Mouse (Mus musculus) myocyte (in vitro differentiated cells): ENCODE measurements around the gene 3110009E18Rik.

ENCODE experiments used
- E2F4 ChIP-seq: IDR thresholded peaks from one replicate; pipeline ENCODE4 v1.6.1; 2011; ENCODE audit warnings: mild to moderate bottlenecking, control low read depth, moderate library complexity; ENCODE audit not compliant: insufficient read depth
- MAX ChIP-seq: IDR thresholded peaks from one replicate; pipeline ENCODE4 v1.6.1; 2011; ENCODE audit warnings: low read depth, mild to moderate bottlenecking, control low read depth
- MYOD1 ChIP-seq, 3 experiments: IDR thresholded peaks; one replicate each; pipeline ENCODE4 v1.6.1; 2011; ENCODE audit warnings: control low read depth in 2 of 3, low read depth in 2 of 3, mild to moderate bottlenecking in 2 of 3, moderate library complexity in 1 of 3; ENCODE audit not compliant: insufficient read length in 2 of 3, control insufficient read depth in 1 of 3
- MYOG ChIP-seq, 3 experiments: IDR thresholded peaks; one replicate each; pipeline ENCODE4 v1.6.1; 2011; ENCODE audit warnings: control low read depth in 2 of 3, low read depth in 2 of 3, mild to moderate bottlenecking in 2 of 3; ENCODE audit not compliant: insufficient read length in 2 of 3, control insufficient read depth in 1 of 3, insufficient read depth in 1 of 3
- POLR2A ChIP-seq: IDR thresholded peaks from one replicate; pipeline ENCODE4 v1.6.1; 2011; ENCODE audit warnings: low read depth, mild to moderate bottlenecking, control low read depth, moderate library complexity; ENCODE audit not compliant: insufficient read length
- POLR2AphosphoS2 ChIP-seq: IDR thresholded peaks from one replicate; pipeline ENCODE4 v1.6.1; 2011; ENCODE audit warnings: low read depth, control low read depth; ENCODE audit not compliant: insufficient read length
- SRF ChIP-seq: IDR thresholded peaks from one replicate; pipeline ENCODE4 v1.6.1; 2011; ENCODE audit warnings: low read depth; ENCODE audit not compliant: control insufficient read depth, insufficient read length
- TCF3 ChIP-seq: IDR thresholded peaks from one replicate; pipeline ENCODE4 v1.6.1; 2011; ENCODE audit warnings: low read depth, control low read depth; ENCODE audit not compliant: insufficient read length
- USF1 ChIP-seq: IDR thresholded peaks from one replicate; pipeline ENCODE4 v1.6.1; 2011; ENCODE audit warnings: low read depth, mild to moderate bottlenecking, control low read depth, moderate library complexity

GRCm38 (mm10) chr1:120089180-120089579, 31.8 kb upstream of the 3110009E18Rik start:
- TF ChIP-seq POLR2A (no peak), MYOD1 (IDR thresholded peaks at IDR 0.05; ENCODE audit: control insufficient read depth in 1 of 3, insufficient read length in 2 of 3, low read depth in 2 of 3) (no peak), MAX (no peak), MYOG (IDR thresholded peaks at IDR 0.05; ENCODE audit: control insufficient read depth in 1 of 3, insufficient read depth in 1 of 3, insufficient read length in 2 of 3, low read depth in 2 of 3) (no peak), TCF3 (no peak), USF1 (no peak), POLR2AphosphoS2 (no peak), SRF (no peak), E2F4 (no peak)
